Mouse (Mus musculus): ENCODE data around the gene Exo1. TPM values are rescaled to one million over a fixed set of nuclear protein-coding genes. Genes with fewer than 3 reads are reported as not detected.

Exo1 gene
- polyA plus RNA-seq, 1 experiment from 2014 or later = 9.3 TPM

Other genes starting within 250 kb of the Exo1 start
- 7.0 and 8.6 TPM in 2 replicates for gene Opn3, start 187.8 kb upstream of the Exo1 start, polyA plus RNA-seq (2015; fragmentation: Nextera tagmentation; extraction: Ambion mirVana)
- 3.5 and 3.7 TPM in 2 replicates for gene Chml, start 187.7 kb upstream of the Exo1 start, polyA plus RNA-seq (2015; fragmentation: Nextera tagmentation; extraction: Ambion mirVana)
- not detected in 2 replicates for gene Wdr64, start 182.0 kb upstream of the Exo1 start, polyA plus RNA-seq (2015; fragmentation: Nextera tagmentation; extraction: Ambion mirVana)
- not detected in 2 replicates for gene Gm38100, start 39.7 kb downstream of the Exo1 start, polyA plus RNA-seq (2015; fragmentation: Nextera tagmentation; extraction: Ambion mirVana)
- gene Rbm8a2, start 98.5 kb downstream of the Exo1 start, polyA plus RNA-seq (2015; fragmentation: Nextera tagmentation; extraction: Ambion mirVana) = 0.34 and 0.54 TPM in 2 replicates

All from midbrain, embryonic 15.5 days (tissue).